Mouse (Mus musculus) heart, adult 2 months (tissue): ENCODE measurements around the gene Spink4.

ENCODE experiments used
- CTCF ChIP-seq: fragments of 200-600 bp; IDR thresholded peaks from 2 replicates; pipeline ENCODE4 v1.8.1; 2022; ENCODE audit warnings: antibody characterized with exemption, mild to moderate bottlenecking, moderate library complexity
- POLR2A ChIP-seq: fragments of 200-500 bp; IDR thresholded peaks from 2 replicates; pipeline ENCODE4 v1.6.1; 2011; ENCODE audit warnings: mild to moderate bottlenecking, low read depth, low read length, control low read depth; ENCODE audit not compliant: insufficient read depth

- TF ChIP-seq CTCF (no peak), POLR2A (no peak)
These were observed 47.7 kb upstream of the Spink4 start for GRCm38 (mm10) chr4:40872129-40872528.
